8 mouse cellular contexts compared by ENCODE assay signal in the genomic region with DNA sequence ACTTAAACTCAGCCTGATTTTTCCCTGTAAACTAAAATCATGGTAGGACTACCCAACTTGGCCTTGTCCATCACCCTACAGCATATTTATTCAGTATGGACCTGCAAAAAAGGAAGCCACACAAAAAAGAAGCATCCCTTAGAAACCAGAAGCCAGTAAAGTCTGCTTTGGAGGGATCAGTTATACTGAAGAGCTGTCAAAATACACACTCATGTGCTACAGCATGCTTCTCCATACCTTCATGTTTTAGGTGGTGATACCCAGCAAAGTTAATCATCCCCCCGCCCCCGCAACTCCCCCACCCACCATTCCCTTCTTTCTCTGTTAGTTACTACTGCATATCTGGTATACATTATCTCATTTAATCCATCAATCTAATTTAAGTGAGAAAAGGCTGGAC. TPM values are rescaled to one million over a fixed set of nuclear protein-coding genes. Genes with fewer than 3 reads are reported as not detected.
DNase-seq lines count a peak whose midpoint lies in the region; ATAC-seq and TF ChIP-seq lines count a peak whose summit lies in the region.

No protein-coding gene starts in this region.

- WGBS in lung, embryonic 14.5 days = 63% methylated on average over 2 of the region's 2 CpGs
- 30% methylated on average over 2 of the region's 2 CpGs for WGBS in embryonic facial prominence, embryonic 15.5 days
- WGBS in limb, embryonic 13.5 days = 64% methylated on average over 2 of the region's 2 CpGs

- ATAC-seq in lung, embryonic 14.5 days (ENCODE audit: insufficient read depth) = no peak
- ATAC-seq in embryonic facial prominence, embryonic 15.5 days (ENCODE audit: insufficient number of reproducible peaks, low FRiP score, low TSS enrichment, low read depth) = no peak
- ATAC-seq in limb, embryonic 13.5 days (ENCODE audit: low FRiP score, low read depth) = no peak

- peaks cover 10% of the 10 kb centered on the region for H3K4me1 ChIP-seq in lung, embryonic 14.5 days (ENCODE audit: insufficient read depth)
- H3K4me1 ChIP-seq in embryonic facial prominence, embryonic 15.5 days = peaks cover 75% of the 10 kb centered on the region
- H3K4me1 ChIP-seq in limb, embryonic 13.5 days = peaks cover 70% of the 10 kb centered on the region

- H3K4me2 ChIP-seq in lung, embryonic 14.5 days = peak overlapping the region; percentile 76
- peak overlapping the region; percentile 72 for H3K4me2 ChIP-seq in embryonic facial prominence, embryonic 15.5 days (replicated peaks)
- H3K4me2 ChIP-seq in limb, embryonic 13.5 days (replicated peaks) = peak overlapping the region; percentile 85

- peak overlapping the region; percentile 57 for H3K4me3 ChIP-seq in lung, embryonic 14.5 days (ENCODE audit: low read depth, low read length)
- peak overlapping the region; percentile 57 for H3K4me3 ChIP-seq in embryonic facial prominence, embryonic 15.5 days (replicated peaks)
- H3K4me3 ChIP-seq in limb, embryonic 13.5 days = peak overlapping the region; percentile 59

- H3K27me3 ChIP-seq in lung, embryonic 14.5 days (ENCODE audit: insufficient read depth, low read length) = no peaks in the 10 kb centered on the region
- no peaks in the 10 kb centered on the region for H3K27me3 ChIP-seq in embryonic facial prominence, embryonic 15.5 days
- no peaks in the 10 kb centered on the region for H3K27me3 ChIP-seq in limb, embryonic 13.5 days
- H3K27me3 ChIP-seq in splenic B cell, adult 2 months (ENCODE audit: control insufficient read depth, insufficient read depth, low read length, poor library complexity, severe bottlenecking) = no peaks in the 10 kb centered on the region; the same call in 1 of the 2 replicates

- H3K9me3 ChIP-seq in lung, embryonic 14.5 days (ENCODE audit: low read depth, low read length) = no peaks in the 10 kb centered on the region
- no peaks in the 10 kb centered on the region for H3K9me3 ChIP-seq in embryonic facial prominence, embryonic 15.5 days (replicated peaks)
- no peaks in the 10 kb centered on the region for H3K9me3 ChIP-seq in limb, embryonic 13.5 days

- H3K36me3 ChIP-seq in lung, embryonic 14.5 days (ENCODE audit: insufficient read depth) = peaks cover 13% of the 10 kb centered on the region
- H3K36me3 ChIP-seq in embryonic facial prominence, embryonic 15.5 days = peaks cover 2% of the 10 kb centered on the region; the same call in 1 of the 2 replicates
- H3K36me3 ChIP-seq in limb, embryonic 13.5 days = peaks cover 5% of the 10 kb centered on the region; the same call in 1 of the 2 replicates
- peaks cover 2% of the 10 kb centered on the region; the same call in 1 of the 2 replicates for H3K36me3 ChIP-seq in splenic B cell, adult 2 months (ENCODE audit: control insufficient read depth, insufficient read depth, low read length, poor library complexity, severe bottlenecking)

- H3K9ac ChIP-seq in lung, embryonic 14.5 days = peak overlapping the region; percentile 69
- no peak overlapping the region for H3K9ac ChIP-seq in embryonic facial prominence, embryonic 15.5 days
- H3K9ac ChIP-seq in limb, embryonic 13.5 days = peak overlapping the region; percentile 77; the same call in 1 of the 2 replicates

- no peak for DNase-seq in lung, embryonic 14.5 days
- no peak for DNase-seq in lung, postnatal 10 days
- peak; percentile 26 for DNase-seq in splenic B cell, adult 2 months (ENCODE audit: low read depth, low spot score)
- no peak for DNase-seq in cerebellum, postnatal 10 days
- no peak for DNase-seq in adrenal gland, postnatal 10 days
- DNase-seq in spleen, adult 12 weeks (ENCODE audit: low spot score) = no peak

- TF ChIP-seq CTCF in lung, embryonic 14.5 days (IDR thresholded peaks at IDR 0.05; ENCODE audit: low read depth) = no peak

- peak overlapping the region; percentile 92 for H3K27ac ChIP-seq in lung, embryonic 14.5 days (ENCODE audit: low read depth)
- peak overlapping the region; percentile 94 for H3K27ac ChIP-seq in embryonic facial prominence, embryonic 15.5 days (replicated peaks)
- peak overlapping the region; percentile 90; the same call in 1 of the 2 replicates for H3K27ac ChIP-seq in limb, embryonic 13.5 days

RNA-seq across cellular contexts. Expression of gene Kmt2e, which starts 16.5 kb away (rescaled TPM):
- 72.8 and 83.2 TPM in 2 replicates for polyA plus RNA-seq in lung, embryonic 14.5 days (2014; fragmentation: Nextera tagmentation; extraction: Ambion mirVana)
- polyA plus RNA-seq in embryonic facial prominence, embryonic 15.5 days (2015; fragmentation: Nextera tagmentation; extraction: Ambion mirVana) = 105 and 109 TPM in 2 replicates
- polyA plus RNA-seq in limb, embryonic 13.5 days (2015; fragmentation: Nextera tagmentation; extraction: Ambion mirVana) = 121 and 123 TPM in 2 replicates
- 10 to 100 TPM; 60.4 to 77.0 TPM for total RNA-seq in adrenal gland, postnatal 10 days (2021)
